Mouse (Mus musculus) forebrain, embryonic 12.5 days (tissue): ENCODE data around the gene Ptger4. TPM values are rescaled to one million over a fixed set of nuclear protein-coding genes. Genes with fewer than 3 reads are reported as not detected.

Experiments
- ATAC-seq: fragments of 200-750 bp; cut with Nextera tagmentation; 2 replicates; pipeline ENCODE4 v1.8.0; 2017; ENCODE audit warnings: moderate TSS enrichment; ENCODE audit not compliant: low FRiP score
- H3K27ac ChIP-seq: fragments of 300-500 bp; sonication (generic); 2 replicates; pipeline ENCODE4 v1.5.1; 2016; ENCODE audit warnings: mild to moderate bottlenecking
- H3K27me3 ChIP-seq: fragments of 300-500 bp; sonication (generic); 2 replicates; pipeline ENCODE4 v1.6.1; 2016; ENCODE audit warnings: mild to moderate bottlenecking
- H3K36me3 ChIP-seq: fragments of 300-500 bp; sonication (generic); replicated peaks from 2 replicates; pipeline ENCODE4 v1.6.1; 2016; ENCODE audit warnings: mild to moderate bottlenecking
- H3K4me1 ChIP-seq: fragments of 300-500 bp; sonication (generic); 2 replicates; pipeline ENCODE4 v1.6.1; 2016
- H3K4me2 ChIP-seq: fragments of 300-500 bp; sonication (generic); 2 replicates; pipeline ENCODE4 v1.6.1; 2016; ENCODE audit warnings: mild to moderate bottlenecking, moderate library complexity
- H3K4me3 ChIP-seq: fragments of 300-500 bp; sonication (generic); replicated peaks from 2 replicates; pipeline ENCODE4 v1.5.1; 2016; ENCODE audit warnings: mild to moderate bottlenecking
- H3K9ac ChIP-seq: fragments of 300-500 bp; sonication (generic); 2 replicates; pipeline ENCODE4 v1.6.1; 2016; ENCODE audit warnings: mild to moderate bottlenecking
- H3K9me3 ChIP-seq: fragments of 300-500 bp; sonication (generic); 2 replicates; pipeline ENCODE4 v1.6.1; 2016
- WGBS: fragments of 180-500 bp; shearing (Covaris S2); methylation state at CpG from one replicate; pipeline ENCODE4 v1.1.7; 2016; 5-methylcytosine and 5-hydroxymethylcytosine counted together
- polyA plus RNA-seq: library from polyadenylated mRNA; unstranded; fragments of >200 nt; fragmentation: Nextera tagmentation; extraction: Ambion mirVana; gene quantifications from 2 replicates; pipeline ENCODE4 v1.2.1, GENCODE M21; 2016

The Ptger4 gene
- 0.82 and 0.84 TPM in 2 replicates for polyA plus RNA-seq

DNA sequence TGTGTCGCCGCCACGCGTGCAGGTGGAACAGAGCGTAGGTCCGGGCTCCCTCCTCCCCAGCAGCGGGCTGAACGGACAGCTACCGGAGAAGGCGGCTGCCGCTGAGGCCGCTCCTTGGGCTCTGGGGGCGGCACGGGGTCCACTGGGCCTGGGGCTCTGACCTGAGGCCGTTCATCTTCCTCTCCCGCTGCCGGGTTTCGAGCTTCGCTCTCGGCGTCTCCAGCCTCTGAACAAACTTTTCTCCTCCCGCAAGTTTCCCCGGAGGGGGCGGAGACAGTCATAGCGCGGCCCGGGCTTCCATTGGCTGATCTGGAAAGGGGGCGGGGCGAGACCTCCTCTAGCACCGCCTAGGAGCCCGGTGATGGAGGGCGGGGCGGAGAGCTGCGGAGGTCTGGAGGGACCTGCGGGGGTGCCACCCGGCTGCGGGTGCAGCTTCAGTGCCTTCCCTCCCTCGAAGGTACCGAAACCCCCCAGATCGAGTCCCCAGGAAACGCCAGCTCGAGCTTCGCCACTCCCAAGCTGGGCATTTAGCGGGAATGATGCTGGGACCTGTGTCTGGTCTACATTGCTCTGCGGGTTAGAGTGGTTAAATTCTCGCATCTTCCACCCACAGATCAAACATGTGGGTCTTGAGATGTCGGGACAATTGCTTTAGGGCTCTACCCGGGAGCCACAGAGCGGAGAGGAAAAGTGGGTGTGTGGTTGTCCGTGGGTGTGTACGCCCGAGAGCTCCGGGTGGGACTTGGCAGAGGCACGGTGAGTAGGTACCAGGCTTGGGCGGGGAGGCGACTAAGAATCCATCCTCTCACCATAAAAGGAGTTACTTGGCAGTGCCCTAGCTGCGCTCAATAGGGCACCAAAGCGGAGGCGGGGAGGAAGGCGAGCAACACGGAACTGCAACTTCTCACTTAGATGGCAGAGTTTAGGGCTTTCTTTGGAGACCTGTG is at the start of gene Ptger4:
Gene Ptger4, minus strand, starts transcription at position 229 of the 947 bp plus-strand sequence.
- under 1% methylated on average over 61 of the region's 61 CpGs for whole genome bisulfite sequencing
- Histone ChIP-seq H3K27me3 (peaks cover 69% of the 10 kb centered on the region), H3K4me1 (peaks cover 27% of the 10 kb centered on the region), H3K27ac (no peak within 1 kb of the TSS), H3K4me2 (peak within 1 kb of the TSS; percentile 88), H3K9me3 (0 out of 2 replicates have a peak, but pooled peaks cover 3% of the 10 kb centered on the region), H3K9ac (peak within 1 kb of the TSS; percentile 48), H3K36me3 (no peaks in the 10 kb centered on the region), H3K4me3 (peak within 1 kb of the TSS; percentile 49)
- peak; percentile 98 for ATAC-seq

DNA sequence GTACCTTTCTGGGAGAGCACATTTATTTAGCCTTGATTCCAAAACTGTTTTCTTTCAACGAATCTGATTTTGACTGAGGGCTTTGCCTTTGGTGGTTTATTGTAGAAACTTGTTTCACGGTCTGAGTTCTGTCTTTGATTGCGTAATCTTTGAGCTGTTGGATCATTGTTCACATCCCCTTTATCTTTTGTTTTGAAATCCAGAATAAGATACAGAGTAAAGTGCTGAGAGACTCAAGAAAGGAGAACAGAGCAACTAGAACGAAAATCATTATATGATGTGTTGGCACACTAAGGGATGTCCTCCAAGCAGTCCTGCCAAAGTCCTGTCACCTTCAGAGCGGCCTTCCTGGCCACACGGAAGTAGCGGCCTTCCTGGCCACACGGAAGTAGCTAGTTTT is 44.4 kb upstream of the Ptger4 start:
- no peaks in the 10 kb centered on the region for H3K27me3 ChIP-seq
- no peaks in the 10 kb centered on the region for H3K9me3 ChIP-seq
- H3K9ac ChIP-seq: no peak overlapping the region
- no peaks in the 10 kb centered on the region for H3K36me3 ChIP-seq
- H3K4me1 ChIP-seq: no peaks in the 10 kb centered on the region
- no peak overlapping the region for H3K4me2 ChIP-seq
- no peak overlapping the region for H3K4me3 ChIP-seq
- 86% methylated on average over 8 of the region's 8 CpGs for WGBS
- no peak overlapping the region for H3K27ac ChIP-seq
- no peak for ATAC-seq

DNA sequence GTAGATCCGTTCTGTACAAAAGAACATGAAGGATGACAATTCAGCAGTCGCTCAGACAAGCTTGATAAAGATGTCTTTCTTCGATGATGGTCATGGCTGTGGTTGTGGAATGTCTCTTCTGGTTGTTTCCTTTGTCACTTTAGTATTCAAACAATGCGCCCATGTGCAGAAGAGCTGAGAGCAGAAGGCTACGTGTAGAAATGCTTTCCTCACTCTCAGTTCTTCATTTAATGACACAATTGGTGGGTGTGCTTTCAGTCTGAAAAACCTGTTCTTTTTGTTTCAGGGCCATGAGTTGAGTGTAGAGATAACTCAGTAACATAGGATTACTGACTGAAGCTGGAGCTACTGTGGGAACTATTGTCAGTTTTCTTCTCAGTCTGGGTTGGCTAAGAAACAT is 43.1 kb upstream of the Ptger4 start:
- Histone ChIP-seq H3K27me3 (no peaks in the 10 kb centered on the region), H3K4me1 (no peaks in the 10 kb centered on the region), H3K9me3 (no peaks in the 10 kb centered on the region), H3K36me3 (no peaks in the 10 kb centered on the region), H3K9ac (no peak overlapping the region), H3K4me2 (no peak overlapping the region), H3K4me3 (no peak overlapping the region), H3K27ac (no peak overlapping the region)
- WGBS: 86% methylated on average over 5 of the region's 5 CpGs
- no peak for ATAC-seq

DNA sequence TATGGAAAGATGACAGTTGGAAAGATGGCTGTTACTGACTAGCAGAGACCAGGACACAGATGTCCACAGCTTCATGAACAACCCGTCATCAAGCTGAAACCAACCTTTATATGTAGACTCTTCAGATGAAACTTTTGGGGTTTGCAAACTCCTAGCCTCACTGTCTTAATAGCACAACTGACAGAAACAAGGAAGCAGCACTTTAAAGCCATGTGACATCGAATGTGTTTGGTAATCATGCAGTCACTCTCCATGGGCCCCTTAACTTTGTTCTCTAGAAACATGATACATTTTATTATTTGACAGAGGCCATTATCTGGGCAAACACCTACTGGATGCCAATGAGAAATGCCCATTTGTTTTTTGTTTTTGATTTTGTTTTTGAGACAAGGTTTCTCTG is 37.3 kb upstream of the Ptger4 start:
- Histone ChIP-seq H3K4me3 (no peak overlapping the region), H3K4me1 (no peaks in the 10 kb centered on the region), H3K9ac (no peak overlapping the region), H3K27ac (no peak overlapping the region), H3K4me2 (no peak overlapping the region), H3K27me3 (no peaks in the 10 kb centered on the region), H3K9me3 (no peaks in the 10 kb centered on the region), H3K36me3 (no peaks in the 10 kb centered on the region)
- ATAC-seq: no peak
- 88% methylated on average over 2 of the region's 2 CpGs for WGBS

DNA sequence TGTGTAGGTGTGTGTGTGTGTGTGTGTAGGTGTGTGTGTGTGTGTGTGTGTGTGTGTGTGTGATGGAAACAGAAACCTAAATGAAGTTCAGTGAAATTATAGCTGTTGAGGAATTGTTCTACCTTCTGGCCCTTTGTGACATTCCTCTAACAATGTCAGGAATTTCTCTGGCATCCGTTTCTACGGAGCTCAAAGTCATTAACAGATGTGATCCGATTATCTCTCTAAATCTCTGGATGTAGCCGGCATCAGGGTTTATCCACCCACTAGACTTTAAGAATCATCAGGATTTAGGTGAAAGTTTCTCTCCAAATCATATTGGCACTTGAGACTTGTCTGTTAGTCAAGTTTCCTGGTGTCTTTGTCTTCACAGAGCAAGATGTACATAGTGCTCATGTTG is 35.8 kb upstream of the Ptger4 start:
- no peaks in the 10 kb centered on the region for H3K36me3 ChIP-seq
- no peaks in the 10 kb centered on the region for H3K4me1 ChIP-seq
- ATAC-seq: no peak
- no peak overlapping the region for H3K9ac ChIP-seq
- H3K27me3 ChIP-seq: no peaks in the 10 kb centered on the region
- 79% methylated on average over 4 of the region's 4 CpGs for WGBS
- H3K9me3 ChIP-seq: no peaks in the 10 kb centered on the region
- H3K4me3 ChIP-seq: no peak overlapping the region
- no peak overlapping the region for H3K27ac ChIP-seq
- H3K4me2 ChIP-seq: no peak overlapping the region

DNA sequence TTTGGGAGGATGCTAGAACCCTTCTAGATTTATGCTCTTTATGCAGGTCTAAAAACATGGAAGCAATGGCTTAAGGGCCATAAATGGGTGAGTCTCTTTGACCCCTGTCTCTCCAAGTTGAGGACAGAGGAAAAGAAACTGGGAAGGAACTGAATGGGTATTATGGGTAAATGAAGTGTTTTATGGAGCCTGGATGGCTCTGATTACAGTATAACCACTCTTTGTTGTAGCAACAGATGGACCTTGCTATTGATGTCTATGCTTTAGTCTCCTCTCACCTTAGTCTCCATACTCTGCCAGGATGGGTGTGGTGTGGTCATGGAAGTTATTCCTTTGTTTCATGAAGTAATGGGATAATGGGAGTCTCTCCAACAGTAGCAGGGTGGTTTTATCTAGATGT is 34.5 kb upstream of the Ptger4 start:
- Histone ChIP-seq H3K9me3 (no peaks in the 10 kb centered on the region), H3K4me2 (no peak overlapping the region), H3K9ac (no peak overlapping the region)

DNA sequence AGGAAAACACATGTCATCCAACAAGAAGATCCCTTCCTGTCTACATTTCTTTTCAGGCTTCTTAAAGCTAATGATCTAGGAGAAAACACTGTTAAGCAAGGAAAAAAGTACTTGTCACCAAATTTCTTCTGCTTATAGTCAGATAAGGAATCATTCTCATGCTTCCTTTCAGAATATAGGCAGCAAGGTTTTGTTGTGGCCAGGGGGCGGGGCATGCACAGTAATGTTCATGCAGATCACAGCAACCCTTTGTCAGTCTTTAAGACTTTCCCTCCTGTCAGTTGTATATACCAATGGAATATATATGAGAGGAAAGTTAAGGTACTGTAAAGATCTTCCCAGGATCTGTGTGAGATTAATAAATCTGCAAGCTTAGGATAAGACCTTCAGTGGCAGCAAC is 30.0 kb upstream of the Ptger4 start:
- Histone ChIP-seq H3K4me2 (no peak overlapping the region), H3K36me3 (no peaks in the 10 kb centered on the region), H3K27ac (no peak overlapping the region), H3K27me3 (no peaks in the 10 kb centered on the region), H3K4me1 (no peaks in the 10 kb centered on the region), H3K4me3 (no peak overlapping the region), H3K9me3 (no peaks in the 10 kb centered on the region), H3K9ac (no peak overlapping the region)
- ATAC-seq: no peak
- 92% methylated on average over 1 of the region's 1 CpGs for WGBS

More for the DNA sequence above, 34.5 kb upstream of the Ptger4 start:
- Histone ChIP-seq H3K36me3 (no peaks in the 10 kb centered on the region), H3K4me1 (no peaks in the 10 kb centered on the region), H3K27me3 (no peaks in the 10 kb centered on the region), H3K27ac (no peak overlapping the region), H3K4me3 (no peak overlapping the region)
- no peak for ATAC-seq

DNA sequence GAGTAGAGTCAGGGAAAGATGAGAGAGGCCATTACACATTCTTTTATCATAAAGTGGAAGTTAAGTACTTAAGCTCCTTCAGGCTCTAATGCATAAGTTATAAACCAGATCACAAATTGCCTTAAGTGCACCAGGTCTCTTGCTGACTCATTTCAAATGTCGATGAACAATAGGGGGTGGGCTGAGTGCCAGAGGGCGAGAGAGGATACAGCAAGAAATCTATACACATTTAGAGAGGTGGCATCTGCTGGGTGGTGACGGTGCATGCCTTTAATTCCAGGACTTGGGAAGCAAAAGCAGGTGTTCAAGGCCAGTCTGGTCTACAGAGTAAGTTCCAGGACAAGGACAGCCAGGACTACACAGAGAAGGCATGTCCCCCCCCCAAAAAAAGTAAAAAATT is 22.1 kb upstream of the Ptger4 start:
- no peaks in the 10 kb centered on the region for H3K36me3 ChIP-seq
- H3K27ac ChIP-seq: no peak overlapping the region
- H3K9me3 ChIP-seq: no peaks in the 10 kb centered on the region
- H3K27me3 ChIP-seq: no peaks in the 10 kb centered on the region
- ATAC-seq: no peak
- H3K4me1 ChIP-seq: no peaks in the 10 kb centered on the region
- 74% methylated on average over 3 of the region's 3 CpGs for WGBS
- no peak overlapping the region for H3K4me3 ChIP-seq
- H3K4me2 ChIP-seq: no peak overlapping the region
- H3K9ac ChIP-seq: no peak overlapping the region

DNA sequence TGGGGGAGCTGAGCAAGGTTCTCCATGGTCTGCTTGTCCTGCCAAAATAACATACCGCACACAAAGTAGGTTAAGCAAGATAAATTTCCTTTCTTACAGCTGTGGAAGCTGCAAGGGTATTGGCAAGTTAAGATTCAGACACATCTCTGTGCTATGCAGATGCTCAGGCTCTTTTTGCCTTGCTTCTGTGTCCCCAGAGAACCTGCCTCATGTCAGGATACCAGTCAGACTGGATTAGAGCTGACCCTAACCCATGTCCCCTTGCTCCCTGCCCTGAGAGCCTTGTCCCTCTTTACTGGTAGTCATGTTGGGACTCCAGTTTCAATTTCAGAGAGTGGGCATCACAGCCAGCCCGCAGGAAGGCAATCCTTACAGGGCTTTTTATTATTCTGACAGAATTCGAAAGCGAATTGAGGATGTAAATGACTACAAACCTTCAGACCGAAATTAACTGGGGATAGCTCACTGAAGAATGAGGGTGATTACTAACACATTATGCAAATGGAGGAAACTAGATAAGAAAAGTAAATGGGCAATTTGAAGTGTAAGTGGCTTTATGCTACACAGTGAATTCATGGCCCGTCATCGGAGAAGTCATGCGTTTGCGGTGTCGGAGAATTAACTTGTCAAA is 19.0 kb upstream of the Ptger4 start:
- Histone ChIP-seq H3K4me2 (no peak overlapping the region), H3K9me3 (no peaks in the 10 kb centered on the region), H3K27ac (no peak overlapping the region), H3K36me3 (no peaks in the 10 kb centered on the region), H3K4me3 (no peak overlapping the region), H3K9ac (no peak overlapping the region), H3K27me3 (no peaks in the 10 kb centered on the region), H3K4me1 (no peaks in the 10 kb centered on the region)
- no peak for ATAC-seq
- 81% methylated on average over 10 of the region's 10 CpGs for WGBS

DNA sequence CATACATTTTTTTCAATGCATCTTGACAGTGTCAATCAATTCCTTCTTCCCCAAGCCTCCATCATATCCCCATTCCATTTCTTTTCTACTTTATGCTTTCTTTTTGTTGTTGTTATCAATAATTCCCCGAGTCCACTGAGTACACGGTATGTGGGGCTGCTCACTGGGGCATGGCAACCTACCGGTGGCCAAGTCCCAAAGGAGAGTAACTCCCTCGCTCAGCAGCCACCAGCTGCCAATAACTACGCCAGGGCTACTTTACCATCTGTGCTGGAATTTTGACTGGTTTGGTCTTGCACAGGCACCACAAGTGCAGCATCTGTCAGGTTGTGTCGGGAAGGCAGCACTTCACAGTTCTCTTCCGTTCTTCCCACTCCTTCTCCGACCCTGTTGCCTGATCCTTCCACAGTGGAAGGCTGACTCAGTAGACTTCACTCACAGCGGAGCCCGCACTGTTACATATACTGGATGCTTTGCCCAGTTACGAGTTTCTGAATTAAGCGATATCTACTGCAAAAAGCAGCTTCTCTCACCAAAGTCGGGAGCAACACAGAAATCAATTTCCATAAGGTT is 18.2 kb upstream of the Ptger4 start:
- Histone ChIP-seq H3K4me3 (no peak overlapping the region), H3K36me3 (no peaks in the 10 kb centered on the region), H3K4me1 (no peaks in the 10 kb centered on the region), H3K27ac (no peak overlapping the region), H3K27me3 (no peaks in the 10 kb centered on the region), H3K4me2 (no peak overlapping the region), H3K9ac (no peak overlapping the region), H3K9me3 (no peaks in the 10 kb centered on the region)
- 93% methylated on average over 13 of the region's 13 CpGs for WGBS
- ATAC-seq: no peak

DNA sequence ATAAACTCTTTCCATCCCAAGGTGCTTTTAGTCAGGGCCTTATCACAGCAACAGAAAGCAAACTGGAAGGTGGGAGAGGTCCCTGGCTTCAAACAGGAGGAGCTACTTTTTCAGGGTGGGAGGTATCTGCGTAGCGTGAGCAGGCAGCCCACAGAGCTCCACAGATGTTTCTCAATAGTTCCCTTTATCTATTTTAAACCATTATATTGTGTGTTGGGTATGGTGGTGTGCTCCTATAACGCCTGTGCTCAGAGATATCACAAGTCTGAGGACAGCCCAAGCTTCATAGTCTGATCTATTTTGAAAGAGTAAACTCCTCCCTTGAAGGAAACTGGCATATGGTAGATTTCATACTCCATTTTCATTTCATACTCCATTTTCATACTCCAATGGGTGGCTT is 17.0 kb upstream of the Ptger4 start:
- no peak overlapping the region for H3K27ac ChIP-seq
- no peak overlapping the region for H3K4me2 ChIP-seq
- H3K27me3 ChIP-seq: no peaks in the 10 kb centered on the region
- H3K4me1 ChIP-seq: no peaks in the 10 kb centered on the region
- 88% methylated on average over 3 of the region's 3 CpGs for WGBS
- no peaks in the 10 kb centered on the region for H3K36me3 ChIP-seq
- H3K9ac ChIP-seq: no peak overlapping the region
- no peaks in the 10 kb centered on the region for H3K9me3 ChIP-seq
- H3K4me3 ChIP-seq: no peak overlapping the region
- ATAC-seq: no peak

DNA sequence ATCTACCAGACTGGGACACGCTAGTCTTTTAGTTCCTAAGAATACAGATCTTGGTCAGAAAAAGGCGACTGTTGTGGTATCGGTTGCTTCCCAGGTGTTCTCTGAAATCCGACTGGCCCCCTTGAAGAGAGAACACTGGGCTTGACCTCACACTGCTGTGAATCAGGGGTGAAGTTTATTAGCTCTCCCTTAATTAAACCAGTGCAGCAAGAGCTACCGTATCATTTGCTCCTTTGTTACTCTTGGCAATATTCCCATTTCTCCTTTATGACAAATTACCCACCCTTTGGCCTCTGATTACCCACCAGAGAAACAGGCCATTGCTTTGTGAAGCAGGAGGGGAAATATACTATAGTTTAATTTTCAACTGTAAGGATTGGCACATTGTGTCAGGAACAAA is 16.2 kb upstream of the Ptger4 start:
- no peaks in the 10 kb centered on the region for H3K9me3 ChIP-seq
- WGBS: 51% methylated on average over 5 of the region's 5 CpGs
- ATAC-seq: no peak; the same call in 1 of the 2 replicates
- H3K4me2 ChIP-seq: no peak overlapping the region
- H3K27me3 ChIP-seq: no peaks in the 10 kb centered on the region
- H3K4me1 ChIP-seq: no peaks in the 10 kb centered on the region
- no peaks in the 10 kb centered on the region for H3K36me3 ChIP-seq
- H3K27ac ChIP-seq: no peak overlapping the region
- no peak overlapping the region for H3K4me3 ChIP-seq
- no peak overlapping the region for H3K9ac ChIP-seq
